Mouse (Mus musculus) ES-Bruce4 (cell line): ENCODE results near the gene Mturn.

ENCODE experiments used
- CTCF ChIP-seq: IDR thresholded peaks from one replicate; pipeline ENCODE4 v1.8.1; 2011; ENCODE audit warnings: low read depth, low read length
- POLR2A ChIP-seq: IDR thresholded peaks from one replicate; pipeline ENCODE4 v1.8.1; 2011; ENCODE audit warnings: low read length; ENCODE audit not compliant: insufficient read depth

- TF ChIP-seq CTCF (no peak), POLR2A (no peak)
Measured at GRCm38 (mm10) chr6:54685716-54686395, 4.4 kb downstream of the Mturn start.
